Mouse (Mus musculus): ENCODE data around the gene Map3k11.

Map3k11 gene

GRCm38 (mm10) chr19:5711218-5711617 lies 22.7 kb downstream of the Map3k11 start:
- peak; percentile 74 for DNase-seq

- no peak for DNase-seq
Measured at GRCm38 (mm10) chr19:5711907-5712460, 23.4 kb downstream of the Map3k11 start.

- no peak for DNase-seq
Measured at GRCm38 (mm10) chr19:5713255-5713654, 24.7 kb downstream of the Map3k11 start.

GRCm38 (mm10) chr19:5713730-5714129 lies 25.2 kb downstream of the Map3k11 start:
- no peak for DNase-seq

DNA sequence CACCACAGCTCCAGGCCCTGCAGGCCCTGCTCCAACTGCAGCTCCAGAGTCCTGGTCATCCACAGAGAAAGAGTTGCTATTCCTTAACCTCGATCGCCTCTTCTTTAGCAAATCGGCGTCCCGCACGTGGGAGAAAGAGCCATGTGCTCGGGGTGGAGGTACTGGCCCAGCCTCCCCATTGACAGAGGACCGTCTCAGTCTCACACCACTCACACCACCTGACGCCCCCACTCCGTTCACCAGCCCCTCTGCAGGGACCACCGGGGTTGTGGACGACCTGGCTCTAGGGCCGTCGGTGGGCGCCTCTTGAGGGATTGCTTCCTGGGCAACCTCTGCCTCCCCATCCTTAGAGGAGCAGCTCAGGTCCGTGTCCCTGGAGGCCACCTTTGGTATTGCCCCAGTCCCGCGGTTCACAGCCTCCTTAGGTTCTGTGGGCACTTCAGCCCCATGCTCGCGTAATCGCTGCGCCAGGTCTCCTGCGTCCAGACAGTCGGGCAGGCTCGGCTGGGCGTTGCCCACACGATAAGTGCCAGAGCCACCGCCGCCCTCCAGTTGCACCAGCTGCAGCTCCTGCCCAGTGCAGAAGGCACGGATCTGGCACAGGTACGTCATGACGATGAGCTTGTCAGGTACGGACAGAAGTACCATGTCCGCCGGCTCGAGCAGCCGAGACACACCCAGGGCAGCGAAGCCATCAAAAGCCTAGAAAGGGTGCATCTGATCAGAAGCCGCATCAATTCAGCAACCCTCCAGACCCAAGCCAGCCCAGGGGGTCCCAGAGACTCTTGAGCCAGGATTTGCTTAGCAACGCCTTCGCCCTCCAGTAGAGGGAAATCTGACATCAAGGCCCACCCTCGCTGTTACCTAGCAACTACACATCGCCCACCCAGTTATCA lies 27.5 kb downstream of the Map3k11 start:
- peak; percentile 56 for DNase-seq

DNA sequence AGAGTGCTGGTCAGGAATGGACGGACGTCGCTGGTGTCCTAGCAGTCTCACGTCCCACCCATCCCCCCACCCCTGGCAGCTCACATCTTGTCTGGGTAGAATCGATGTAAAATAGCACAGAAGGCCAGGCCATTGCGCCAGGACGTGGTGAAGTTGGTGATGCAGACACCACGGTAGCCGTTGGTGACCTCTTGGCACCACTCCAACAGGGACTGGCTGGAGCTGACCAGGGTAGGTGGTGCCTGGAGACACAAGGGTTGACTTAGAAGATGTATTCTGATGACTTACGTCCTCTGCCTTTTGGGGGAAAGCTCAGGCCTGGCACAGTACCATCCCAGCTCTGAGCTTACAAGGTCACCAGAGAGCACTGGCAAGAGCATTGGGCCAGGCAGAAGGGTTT lies 28.4 kb downstream of the Map3k11 start:
- no peak for DNase-seq

DNA sequence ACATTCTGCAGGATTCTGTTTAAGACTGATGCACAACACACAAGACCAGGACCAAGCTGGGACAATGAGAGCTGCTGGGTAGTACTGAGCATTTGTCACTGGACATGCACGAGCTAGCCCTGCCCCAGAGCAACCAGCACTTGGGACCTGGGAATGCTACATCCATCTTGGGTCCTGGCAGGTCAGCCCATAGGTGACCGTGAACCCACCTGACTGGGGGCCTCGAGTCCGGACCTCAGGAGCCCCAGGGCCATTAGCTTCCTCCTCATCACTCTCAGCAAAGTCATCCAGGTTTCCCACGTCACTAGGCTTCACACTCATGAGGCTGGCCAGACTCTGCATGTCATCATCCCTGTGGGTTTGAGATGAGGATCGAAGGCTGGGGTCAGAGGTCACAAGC lies 32.7 kb downstream of the Map3k11 start:
- DNase-seq: no peak

DNA sequence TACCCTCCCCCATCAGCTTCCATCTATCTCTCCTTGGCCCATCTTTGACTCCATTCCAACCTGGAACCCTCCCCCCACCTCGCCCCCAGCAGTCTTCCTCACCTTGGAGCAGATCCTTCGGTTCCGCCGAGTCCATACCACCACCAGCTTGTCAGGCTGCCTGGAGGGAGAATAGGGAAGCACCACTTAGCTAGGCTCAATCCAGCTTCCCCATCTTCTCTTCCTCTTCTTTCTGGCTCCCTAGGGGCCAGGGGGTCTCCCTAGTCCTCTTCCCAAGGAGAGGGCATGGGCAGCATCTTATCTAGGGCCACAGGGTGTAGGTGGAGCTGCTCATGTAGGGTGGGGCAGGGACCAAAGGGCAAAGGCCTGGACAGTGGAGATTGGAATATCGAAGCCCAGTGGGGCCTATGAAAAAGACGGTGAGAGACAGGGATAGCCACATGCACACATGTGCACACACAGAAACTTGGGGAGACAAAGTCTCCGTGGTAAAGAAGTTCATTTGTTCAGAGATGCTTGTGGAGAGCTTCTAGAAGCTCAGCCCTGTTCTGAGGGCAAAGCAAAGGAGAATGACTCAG lies 34.4 kb downstream of the Map3k11 start:
- no peak for DNase-seq

DNA sequence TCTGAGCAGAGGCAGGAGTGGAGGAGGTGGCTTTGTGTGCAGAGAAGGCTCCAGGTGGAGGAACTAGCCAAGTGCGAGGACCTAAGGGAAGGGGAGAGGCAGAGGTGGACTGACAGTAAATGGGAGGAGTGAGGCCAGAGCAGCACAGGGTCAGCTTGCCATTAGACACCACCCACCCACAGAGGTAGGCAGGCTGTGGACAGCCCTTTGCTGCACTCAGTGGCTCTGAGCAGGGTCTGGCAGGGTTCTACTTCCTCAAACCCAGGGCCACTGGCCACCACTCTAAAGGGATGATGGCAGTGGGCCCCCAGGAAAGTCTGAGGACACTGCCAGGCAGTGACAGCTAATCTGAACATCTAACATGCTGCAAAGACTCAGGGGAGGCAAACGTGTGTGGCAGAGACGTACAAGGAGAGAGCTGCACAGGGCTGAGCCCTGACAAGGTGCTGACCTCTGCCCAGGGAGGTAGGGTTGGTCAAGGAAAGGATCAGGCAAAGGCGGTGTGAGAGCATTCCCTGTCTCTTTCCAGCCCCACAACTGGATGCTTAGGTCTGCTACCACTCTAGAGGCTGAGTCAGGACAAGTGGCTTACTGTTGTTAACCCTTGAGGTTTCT lies 35.5 kb downstream of the Map3k11 start:
- DNase-seq: no peak

GRCm38 (mm10) chr19:5724549-5724941 lies 36.0 kb downstream of the Map3k11 start:
- DNase-seq: no peak

- no peak for DNase-seq
Measured at GRCm38 (mm10) chr19:5725029-5725707, 36.6 kb downstream of the Map3k11 start.

DNA sequence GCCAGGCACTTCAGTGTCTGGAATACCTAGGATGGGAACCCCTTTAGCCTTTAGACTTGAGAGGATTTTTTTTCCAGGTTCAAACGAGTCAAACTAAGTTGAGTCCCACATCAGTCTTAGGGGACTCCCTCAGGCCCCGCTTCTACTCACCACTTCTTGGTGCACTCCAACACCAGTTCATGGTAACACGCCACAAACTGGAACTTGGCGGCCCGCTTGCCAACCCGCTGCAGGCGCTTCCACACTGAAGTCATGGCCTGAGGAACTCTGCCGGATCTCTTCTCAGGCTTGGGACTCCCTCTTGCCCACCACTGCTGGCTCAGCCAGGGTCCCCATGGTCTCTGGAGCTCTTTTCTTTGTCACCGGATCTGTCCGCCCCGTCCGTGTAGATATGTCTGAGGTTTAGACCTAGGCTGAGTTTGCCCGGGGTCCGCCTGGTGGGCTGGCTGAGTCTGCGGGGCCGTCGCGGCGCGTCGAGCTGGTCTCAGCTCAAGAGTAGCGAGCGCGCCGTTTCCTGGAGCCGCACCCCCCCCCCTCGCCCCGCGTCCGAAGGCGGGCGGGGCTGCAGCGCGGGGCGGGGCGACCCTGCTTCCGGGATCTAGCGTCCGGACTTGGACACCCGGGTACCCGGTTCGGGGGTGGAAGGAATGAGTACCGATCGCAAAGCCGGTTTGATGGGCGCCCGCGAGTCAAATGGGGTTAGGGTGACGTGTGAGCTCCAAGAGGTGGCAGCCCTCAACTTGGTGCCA lies 37.4 kb downstream of the Map3k11 start, which contains the start of gene Ehbp1l1:
Gene Ehbp1l1 (minus strand): TSS at position 551 of the 749 bp plus-strand sequence.
- no peak for DNase-seq

DNA sequence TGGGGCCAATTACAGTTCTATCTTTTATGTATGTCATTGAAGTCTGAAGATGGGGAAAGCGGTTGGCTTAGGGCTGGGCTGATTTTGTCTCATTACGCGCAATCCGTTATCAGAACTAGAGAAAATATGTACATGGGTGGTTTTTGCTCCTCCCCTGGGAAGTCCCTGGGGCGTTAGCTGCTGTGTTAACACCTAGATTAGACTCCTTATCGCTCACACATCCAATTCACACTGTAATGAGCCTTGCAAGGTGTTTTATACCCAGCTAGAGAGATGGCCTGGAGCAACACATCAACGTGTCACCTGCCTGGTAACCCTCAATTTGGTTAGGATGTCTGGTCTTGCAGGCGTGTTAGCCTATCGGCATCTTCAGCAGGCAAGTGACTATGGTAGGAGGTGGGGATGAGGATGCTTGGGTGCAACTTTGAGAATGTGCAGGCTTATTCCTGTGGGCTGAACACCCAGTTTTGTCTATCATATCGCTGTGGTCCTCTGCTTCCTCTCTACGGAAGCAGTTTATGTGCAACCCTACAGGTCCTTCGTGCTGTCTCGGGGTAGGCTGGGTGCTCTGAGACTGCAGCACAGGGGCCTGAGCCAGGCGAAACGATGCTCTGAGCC lies 38.5 kb downstream of the Map3k11 start:
- no peak for DNase-seq

- peak; percentile 81 for DNase-seq
Measured at GRCm38 (mm10) chr19:5727701-5728100, 39.2 kb downstream of the Map3k11 start.

GRCm38 (mm10) chr19:5728631-5729443 lies 40.3 kb downstream of the Map3k11 start:
- DNase-seq: peak; percentile 76

DNA sequence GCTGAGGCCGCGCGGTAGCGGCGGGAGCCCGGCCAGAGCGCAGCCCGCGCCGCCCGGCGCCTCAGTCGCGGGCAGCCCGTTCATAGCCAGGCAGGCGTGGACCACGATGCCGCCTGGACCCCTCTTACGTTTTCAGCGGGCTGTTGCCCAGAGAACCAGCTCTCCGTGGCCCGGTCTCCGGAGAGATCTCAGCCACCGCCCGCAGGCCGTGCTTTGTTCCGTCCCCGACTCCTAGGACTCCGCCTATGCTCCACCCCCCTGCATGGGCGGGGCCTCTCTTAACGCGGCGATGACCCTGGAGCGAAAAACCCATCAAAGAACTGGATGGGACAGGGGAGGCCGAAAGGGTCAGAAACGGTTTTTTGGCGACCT lies 40.9 kb downstream of the Map3k11 start, which contains the start of gene Fam89b:
Gene Fam89b (minus strand): TSS at position 210 of the 372 bp plus-strand sequence.
- peak; percentile 83 for DNase-seq

- peak; percentile 73 for DNase-seq
Measured at GRCm38 (mm10) chr19:5730314-5731186, 42.0 kb downstream of the Map3k11 start.

DNA sequence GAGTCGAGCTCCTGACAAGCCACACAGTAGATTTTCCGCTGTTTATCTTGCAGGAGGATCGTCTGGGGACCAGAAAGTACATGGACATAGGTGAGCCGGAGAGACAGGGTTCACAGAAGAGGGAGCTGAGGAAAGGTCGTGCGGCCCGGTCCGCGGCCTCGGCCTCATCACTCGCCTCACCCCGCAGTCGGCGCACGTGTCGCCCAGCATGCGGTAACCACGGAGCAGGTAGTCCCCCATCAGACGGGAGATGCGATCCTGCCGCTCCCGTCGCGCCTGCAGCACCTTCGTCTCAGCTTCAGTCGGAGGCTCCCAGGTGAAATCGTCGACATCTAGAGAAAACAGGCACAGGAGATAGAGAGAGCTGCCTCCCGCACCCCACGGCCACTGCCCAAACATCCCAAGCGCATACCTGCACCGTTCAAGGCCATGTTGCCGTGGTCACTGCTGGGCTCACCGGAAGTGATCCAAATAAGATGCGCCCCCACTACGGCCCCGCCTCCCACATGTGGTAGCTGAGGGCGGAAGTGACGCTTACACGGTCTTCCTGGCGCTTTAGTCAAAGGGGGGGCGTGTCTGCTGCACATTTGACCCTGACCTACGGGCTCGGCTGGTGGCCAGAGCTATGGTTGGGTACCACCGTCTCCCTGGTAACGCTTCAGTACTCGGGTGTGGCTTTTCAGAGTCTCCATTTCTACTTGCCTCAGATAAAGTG lies 42.9 kb downstream of the Map3k11 start:
- peak; percentile 94 for DNase-seq

- DNase-seq: no peak
Measured at GRCm38 (mm10) chr19:5734325-5734724, 45.8 kb downstream of the Map3k11 start.

All from cerebellum, adult 9-11 months (tissue).